Mouse (Mus musculus) 3T3-L1 (cell line): ENCODE measurements around the gene Plp2.
A peak's percentile ranks its signal among the peaks of the same experiment; 100 is the strongest.

Source experiments
- DNase-seq: peaks from one replicate; pipeline ENCODE4 v3.0.0-alpha.2; 2015; ENCODE audit warnings: low read depth, low spot score

Plp2 gene

DNA sequence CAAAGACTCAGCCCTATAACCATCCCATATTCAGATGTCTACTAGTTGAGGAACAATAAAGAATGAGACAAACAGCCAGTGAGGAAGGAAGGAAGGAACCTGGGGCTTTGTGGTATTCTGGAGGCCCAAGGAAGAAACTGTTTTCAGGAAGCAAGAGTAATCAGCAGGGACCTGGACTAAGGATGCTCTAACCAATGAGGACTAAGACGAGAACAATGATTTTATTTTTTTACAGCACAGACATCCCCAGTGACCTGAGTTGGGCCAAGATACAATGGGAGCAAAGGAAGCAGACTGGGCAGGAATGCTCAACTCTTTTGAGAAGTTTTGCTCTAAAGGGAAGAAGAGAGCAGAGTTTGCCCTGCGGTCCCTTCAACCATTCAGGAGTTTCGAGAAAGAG lies 8.3 kb downstream of the Plp2 start:
- no peak for DNase-seq

GRCm38 (mm10) chrX:7661086-7661485 lies 10.1 kb downstream of the Plp2 start:
- no peak for DNase-seq

DNA sequence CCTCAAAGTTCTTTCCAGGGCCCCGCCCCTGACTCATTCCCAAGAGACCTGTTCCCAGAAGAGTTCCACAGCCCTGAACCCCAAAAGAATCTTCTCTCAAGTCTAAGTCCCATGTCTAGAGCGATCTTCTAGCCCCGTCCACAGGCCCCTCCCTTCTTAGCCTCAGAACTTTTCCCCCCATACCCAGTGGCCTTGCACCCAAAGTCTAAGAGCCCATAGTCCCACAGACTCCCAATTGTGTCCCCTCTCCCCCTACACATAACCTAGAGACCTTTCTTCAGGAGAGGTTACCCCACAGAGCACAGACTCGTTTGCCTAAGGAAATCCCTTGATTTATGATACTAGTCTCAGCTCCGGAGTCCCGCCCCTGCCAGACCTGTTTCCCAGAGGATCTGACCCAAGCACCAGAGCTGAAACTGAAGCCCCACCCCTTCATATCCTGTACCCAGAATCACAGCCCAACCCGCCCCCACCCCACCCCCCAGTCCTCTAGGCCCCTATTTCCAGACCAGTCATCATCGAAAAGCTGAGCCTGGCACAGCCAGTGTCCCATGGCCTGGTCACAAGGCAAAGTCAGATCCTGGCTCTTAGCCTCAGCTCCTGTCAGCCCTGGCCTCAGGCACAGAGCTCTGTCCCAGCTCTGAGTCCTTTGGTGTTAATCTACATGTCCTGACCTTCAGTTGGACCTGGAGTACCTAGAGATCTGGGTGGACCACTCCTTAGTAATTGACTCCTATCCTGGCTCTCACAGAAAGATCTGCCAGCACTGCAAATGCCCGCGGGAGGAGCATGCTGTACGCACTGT lies 12.2 kb downstream of the Plp2 start:
- no peak for DNase-seq

DNA sequence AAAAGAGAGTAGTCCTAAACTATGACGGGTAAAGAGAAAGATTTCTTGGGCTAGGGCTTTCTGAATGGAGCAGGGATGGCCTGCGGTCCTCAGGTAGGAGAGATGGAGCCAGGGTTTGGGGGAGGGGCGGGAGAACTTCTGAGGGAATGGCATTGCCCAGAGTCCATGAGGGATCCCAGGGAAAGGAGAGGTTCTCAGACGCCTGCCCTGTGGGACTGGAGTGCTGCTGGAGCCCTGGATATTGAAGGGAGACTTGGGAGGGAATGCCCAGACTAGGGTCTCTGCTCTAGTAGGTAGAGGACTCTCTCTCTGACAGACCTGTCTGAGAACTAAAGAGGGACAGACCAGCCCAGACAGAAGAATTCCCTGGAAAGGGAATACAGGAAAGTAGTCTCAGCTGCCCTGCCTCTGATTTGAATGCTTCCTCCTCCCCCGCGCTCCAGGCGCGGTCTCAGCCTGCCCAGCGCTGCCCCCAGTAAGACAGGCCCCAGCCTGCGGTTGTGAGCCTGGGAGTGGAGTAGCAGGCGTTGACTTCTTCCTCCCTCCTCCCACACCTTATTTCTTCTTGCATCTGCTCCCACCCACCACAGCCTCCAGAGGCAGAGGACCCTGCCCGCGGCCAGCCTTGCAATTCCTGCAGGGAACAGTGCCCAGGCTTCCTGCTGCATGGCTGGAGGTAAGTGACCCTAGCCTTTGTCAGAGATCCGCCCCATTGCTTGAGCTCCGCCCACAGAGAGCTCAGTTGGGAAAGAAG lies 13.0 kb downstream of the Plp2 start:
- DNase-seq, result peak; percentile 49

GRCm38 (mm10) chrX:7657221-7657639 lies 14.0 kb downstream of the Plp2 start, which contains the start of gene Prickle3:
Gene Prickle3, plus strand, starts transcription at chrX:7657260.
- DNase-seq, result peak; percentile 38

GRCm38 (mm10) chrX:7648671-7649304 lies 22.4 kb downstream of the Plp2 start:
- peak; percentile 95 for DNase-seq

- peak; percentile 92 for DNase-seq
These were observed 25.8 kb downstream of the Plp2 start for GRCm38 (mm10) chrX:7645349-7645748.

DNA sequence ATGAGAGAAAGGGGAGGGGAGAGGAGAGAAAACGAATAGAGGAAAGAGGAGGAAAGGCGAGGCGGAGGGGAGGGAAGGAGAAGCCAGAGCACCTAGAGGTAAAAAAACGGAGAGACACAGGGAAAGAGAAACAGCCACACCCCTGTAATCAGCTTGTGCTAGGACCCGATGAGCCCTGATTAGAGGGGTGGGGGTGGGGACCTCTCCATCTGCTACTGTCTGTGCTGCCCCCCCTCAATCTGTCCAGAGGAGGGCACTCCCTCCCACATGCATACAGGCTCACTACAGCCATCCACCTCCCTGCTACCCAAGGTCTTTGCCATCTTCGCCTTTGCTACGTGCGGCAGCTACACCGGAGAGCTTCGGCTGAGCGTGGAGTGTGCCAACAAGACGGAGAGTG lies 30.4 kb downstream of the Plp2 start:
- no peak for DNase-seq

DNA sequence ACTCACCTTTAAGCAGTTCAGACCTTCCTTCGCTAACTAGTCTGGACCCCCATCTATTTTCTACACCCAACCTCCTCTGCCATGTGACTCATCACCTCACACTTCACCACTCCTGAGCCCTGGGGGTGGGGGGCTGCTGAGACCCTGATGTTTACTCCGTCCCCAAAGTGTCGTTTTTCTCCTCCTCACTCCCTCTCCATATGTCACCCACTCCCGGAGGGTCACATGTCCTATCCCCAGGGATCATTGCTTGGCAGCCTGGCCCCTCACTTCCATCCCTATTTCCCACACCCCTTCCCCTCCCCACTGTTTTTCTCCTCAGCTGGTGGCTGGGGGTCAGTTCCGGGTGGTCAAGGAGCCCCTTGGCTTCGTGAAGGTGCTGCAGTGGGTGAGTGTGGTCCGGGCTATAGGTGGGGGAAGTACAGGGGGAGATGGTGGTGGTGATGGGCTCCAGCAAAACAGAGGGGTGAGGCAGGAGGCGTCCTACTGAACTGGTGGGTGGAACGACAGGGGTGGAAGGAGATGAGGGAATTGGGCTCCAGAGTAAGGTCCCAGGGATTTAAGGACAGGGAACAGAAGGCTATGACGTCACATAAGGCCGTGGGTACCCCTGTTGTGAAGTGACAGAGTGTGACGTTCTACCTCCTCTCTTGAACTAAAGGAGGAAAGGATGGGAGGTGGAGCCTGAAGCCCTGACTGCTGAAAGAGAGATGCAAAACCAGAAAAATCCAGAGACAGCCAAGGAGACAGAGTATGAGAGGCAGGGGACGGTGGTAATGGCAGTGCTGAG lies 31.5 kb downstream of the Plp2 start:
- no peak for DNase-seq

GRCm38 (mm10) chrX:7638401-7639091 lies 32.6 kb downstream of the Plp2 start, which contains the start of gene Syp:
Gene Syp, plus strand, starts transcription at chrX:7638471.
- no peak for DNase-seq

GRCm38 (mm10) chrX:7635101-7635500 lies 36.1 kb downstream of the Plp2 start:
- no peak for DNase-seq

GRCm38 (mm10) chrX:7632560-7632959 lies 38.6 kb downstream of the Plp2 start:
- no peak for DNase-seq
